Mouse (Mus musculus): Measurements from ENCODE around the gene Flywch2.

Flywch2 gene

GRCm38 (mm10) chr17:23785561-23786471, at the start of gene Flywch2:
Gene Flywch2 (minus strand): TSS chr17:23786081.
- DNase-seq: peak; percentile 70

GRCm38 (mm10) chr17:23831201-23831600, 45.3 kb upstream of the Flywch2 start:
- DNase-seq: no peak

- DNase-seq: peak; percentile 84
These were observed 43.3 kb upstream of the Flywch2 start, which contains the start of gene Elob for GRCm38 (mm10) chr17:23829064-23829619. Gene Elob (minus strand): TSS chr17:23829136.

GRCm38 (mm10) chr17:23828271-23829001, 42.6 kb upstream of the Flywch2 start:
- no peak for DNase-seq

GRCm38 (mm10) chr17:23825591-23825990, 39.7 kb upstream of the Flywch2 start:
- DNase-seq: no peak

GRCm38 (mm10) chr17:23823614-23824013, 37.7 kb upstream of the Flywch2 start:
- no peak for DNase-seq

GRCm38 (mm10) chr17:23823018-23823417, 37.1 kb upstream of the Flywch2 start:
- DNase-seq: no peak

GRCm38 (mm10) chr17:23822094-23822493, 36.2 kb upstream of the Flywch2 start:
- DNase-seq: no peak

GRCm38 (mm10) chr17:23820731-23821130, 34.9 kb upstream of the Flywch2 start:
- DNase-seq: no peak

- DNase-seq: no peak
These were observed 33.4 kb upstream of the Flywch2 start for GRCm38 (mm10) chr17:23819235-23819634.

- DNase-seq: no peak
These were observed 32.7 kb upstream of the Flywch2 start for GRCm38 (mm10) chr17:23818579-23818978.

- no peak for DNase-seq
These were observed 29.8 kb upstream of the Flywch2 start for GRCm38 (mm10) chr17:23815641-23816040.

GRCm38 (mm10) chr17:23807918-23808317, 22.0 kb upstream of the Flywch2 start:
- no peak for DNase-seq

GRCm38 (mm10) chr17:23806867-23807266, 21.0 kb upstream of the Flywch2 start:
- DNase-seq: no peak

GRCm38 (mm10) chr17:23804426-23805085, 18.7 kb upstream of the Flywch2 start:
- no peak for DNase-seq

- peak; percentile 77 for DNase-seq
These were observed 17.6 kb upstream of the Flywch2 start for GRCm38 (mm10) chr17:23803366-23804041.

GRCm38 (mm10) chr17:23802746-23803365, 17.0 kb upstream of the Flywch2 start:
- DNase-seq: peak; percentile 95

GRCm38 (mm10) chr17:23801627-23802026, 15.7 kb upstream of the Flywch2 start:
- no peak for DNase-seq

- no peak for DNase-seq
These were observed 11.4 kb upstream of the Flywch2 start for GRCm38 (mm10) chr17:23797316-23797715.

- no peak for DNase-seq
These were observed 9.4 kb upstream of the Flywch2 start for GRCm38 (mm10) chr17:23795323-23795722.

GRCm38 (mm10) chr17:23791079-23791357, 5.1 kb upstream of the Flywch2 start:
- DNase-seq: no peak
